Mouse (Mus musculus) liver, adult (tissue): ENCODE data around the gene Smap1.

Experiments used
- GATA4 ChIP-seq: IDR thresholded peaks from 2 replicates; pipeline ENCODE4 v1.6.1; 2014; ENCODE audit warnings: mild to moderate bottlenecking, low read length; ENCODE audit not compliant: insufficient replicate concordance

The Smap1 gene

GRCm38 (mm10) chr1:23872194-23872593 lies 49.9 kb downstream of the Smap1 start:
- no peak for TF ChIP-seq GATA4

DNA sequence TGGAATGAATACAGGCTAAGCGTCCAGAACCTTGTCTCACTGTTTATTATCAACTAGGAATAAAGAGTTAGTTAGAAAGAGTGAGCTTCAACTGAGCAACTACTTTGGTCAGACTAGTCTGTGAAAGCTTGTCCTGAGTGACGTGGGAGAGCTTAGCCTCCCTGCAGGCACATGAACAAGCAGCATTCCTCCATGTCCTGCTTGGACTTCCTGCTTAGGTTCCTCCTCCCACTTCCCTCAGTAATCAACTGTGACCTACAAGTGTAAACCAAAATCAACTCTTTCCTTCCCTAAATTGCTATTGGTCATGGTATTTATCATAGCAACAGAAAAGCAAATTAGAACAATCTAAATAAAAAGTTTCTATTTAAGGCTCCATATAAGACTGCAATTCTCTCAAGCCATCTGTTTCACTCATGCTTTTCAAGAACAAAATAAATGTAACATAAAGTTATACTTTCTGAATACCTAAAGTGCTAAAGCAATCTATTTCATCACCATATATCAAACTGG lies 54.7 kb downstream of the Smap1 start:
- no peak for TF ChIP-seq GATA4

DNA sequence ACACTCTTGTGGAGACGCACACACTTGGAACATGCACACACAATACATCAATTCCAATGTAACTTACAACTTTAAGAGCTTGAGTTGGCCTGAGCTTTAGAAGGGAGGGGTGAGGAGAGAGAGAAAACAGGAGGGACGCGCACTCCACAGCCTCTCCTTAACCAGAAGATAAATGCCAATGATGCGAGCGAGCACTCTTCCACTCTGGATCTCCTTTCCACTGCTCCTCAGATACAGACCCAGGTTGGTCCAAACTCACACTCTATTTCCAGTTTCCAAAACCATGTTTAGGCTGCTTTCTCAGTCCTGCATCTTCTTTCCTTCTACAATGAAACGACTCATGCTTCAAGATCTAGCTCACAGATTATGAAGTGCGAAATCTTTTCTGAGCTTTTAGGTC lies 56.6 kb downstream of the Smap1 start:
- TF ChIP-seq GATA4: no peak

- TF ChIP-seq GATA4: no peak
Measured at GRCm38 (mm10) chr1:23860944-23861343, 61.2 kb downstream of the Smap1 start.

- TF ChIP-seq GATA4: no peak
Measured at GRCm38 (mm10) chr1:23855623-23856022, 66.5 kb downstream of the Smap1 start.

DNA sequence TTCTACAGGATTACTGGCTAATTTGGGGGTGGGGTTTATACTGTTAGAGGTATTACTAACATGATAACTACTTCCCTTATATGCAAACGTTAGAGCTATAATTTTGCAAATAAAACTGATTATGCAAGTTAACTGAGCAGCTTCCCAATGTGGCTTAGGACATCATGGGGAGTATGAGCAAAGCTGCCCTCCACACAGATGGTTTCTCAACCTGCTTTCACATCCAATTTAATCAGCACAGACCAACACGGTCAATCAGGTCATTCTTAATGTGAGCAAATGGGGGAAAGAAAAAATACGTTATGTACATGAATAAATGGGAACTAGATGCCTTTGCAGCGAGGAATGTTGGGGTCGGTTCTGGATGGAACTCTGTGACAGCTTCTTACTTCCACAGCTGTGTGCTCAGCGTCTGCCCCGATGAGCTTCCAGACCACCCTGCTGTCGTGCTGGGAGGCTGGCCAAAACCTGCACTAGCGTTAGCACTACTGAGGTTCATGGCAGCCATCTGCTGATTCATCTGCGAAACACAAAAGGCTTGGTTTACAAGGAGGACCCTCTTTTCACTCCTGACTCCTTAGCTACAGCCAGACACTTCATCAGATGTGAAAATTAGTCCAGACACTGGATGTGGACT lies 76.0 kb downstream of the Smap1 start:
- TF ChIP-seq GATA4: no peak

DNA sequence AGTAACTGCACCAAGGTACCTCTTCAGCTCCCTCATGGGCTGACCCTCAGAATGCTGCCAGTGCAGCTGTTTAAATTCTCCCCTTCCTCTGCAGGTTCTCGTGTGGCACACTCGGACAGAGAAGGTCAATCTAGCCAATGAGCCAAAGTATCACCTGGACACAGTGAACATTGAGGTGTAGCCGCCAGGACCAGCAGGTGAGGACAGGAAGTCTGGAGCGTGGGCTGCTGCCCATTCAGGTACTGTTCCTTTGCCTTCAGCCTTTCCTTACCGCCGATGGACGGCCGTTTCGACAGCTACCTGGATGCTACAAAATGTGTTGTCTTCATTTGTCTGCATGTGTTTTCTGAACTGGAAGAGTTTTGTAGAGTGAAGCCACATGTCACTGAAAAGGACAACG lies 77.1 kb downstream of the Smap1 start:
- TF ChIP-seq GATA4: no peak

DNA sequence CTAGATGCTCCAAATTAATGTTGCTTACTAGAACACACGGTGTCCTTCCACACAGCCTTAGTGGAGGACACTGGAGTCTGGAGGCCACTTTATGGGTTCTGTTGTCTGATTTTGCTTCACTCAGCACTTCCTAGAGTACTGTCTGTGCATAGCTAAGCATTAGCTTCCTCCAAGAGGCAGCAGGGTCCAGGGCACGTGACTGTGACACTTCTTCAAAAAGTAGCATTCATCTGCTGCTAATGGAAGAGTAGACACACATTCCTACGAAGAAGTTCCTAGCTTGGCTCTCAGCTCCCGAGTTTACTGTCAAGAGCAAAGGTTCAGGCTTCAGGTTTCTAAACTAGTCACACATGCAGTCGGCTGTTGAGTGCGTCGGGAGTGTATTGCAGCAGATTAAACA lies 78.3 kb downstream of the Smap1 start:
- TF ChIP-seq GATA4: no peak

DNA sequence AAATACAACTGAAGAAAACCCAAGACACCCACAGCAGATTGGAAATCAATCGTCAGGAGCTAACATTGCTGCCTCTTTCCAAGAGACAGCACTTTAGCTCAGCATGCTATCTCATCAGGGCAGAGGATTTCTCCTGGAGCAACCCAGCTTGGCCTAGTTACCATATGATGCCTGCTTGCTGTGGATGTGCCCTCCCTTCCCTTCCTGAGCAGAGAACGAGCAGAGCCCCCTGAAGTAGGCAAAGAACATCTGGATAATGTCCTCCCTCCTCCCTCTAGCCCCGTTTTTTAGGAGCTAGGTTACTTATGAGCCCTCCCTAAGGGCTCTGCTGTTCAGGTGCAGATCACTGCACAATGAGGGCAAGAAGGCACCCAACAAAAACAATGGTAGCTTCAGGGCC lies 79.5 kb downstream of the Smap1 start:
- no peak for TF ChIP-seq GATA4

GRCm38 (mm10) chr1:23840924-23841323 lies 81.2 kb downstream of the Smap1 start:
- TF ChIP-seq GATA4: no peak

DNA sequence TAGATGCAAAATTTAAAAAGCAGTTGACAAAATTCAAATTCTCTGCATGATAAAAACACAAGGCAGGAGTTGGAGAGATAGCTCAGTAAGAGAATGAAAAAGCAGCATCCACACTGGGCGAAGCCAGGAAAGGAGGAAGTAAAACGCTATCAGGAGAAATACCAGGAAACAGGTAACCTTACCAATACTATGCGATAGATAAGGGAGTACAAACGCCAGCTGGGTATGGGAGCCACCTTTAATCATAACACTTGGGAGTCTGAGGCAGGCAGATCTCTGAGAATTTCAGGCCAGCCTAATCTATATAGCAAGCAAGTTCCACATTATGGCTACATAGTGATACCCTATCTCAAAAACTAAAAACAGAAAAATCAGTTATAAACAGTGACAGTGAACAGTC lies 85.5 kb downstream of the Smap1 start:
- TF ChIP-seq GATA4: no peak

DNA sequence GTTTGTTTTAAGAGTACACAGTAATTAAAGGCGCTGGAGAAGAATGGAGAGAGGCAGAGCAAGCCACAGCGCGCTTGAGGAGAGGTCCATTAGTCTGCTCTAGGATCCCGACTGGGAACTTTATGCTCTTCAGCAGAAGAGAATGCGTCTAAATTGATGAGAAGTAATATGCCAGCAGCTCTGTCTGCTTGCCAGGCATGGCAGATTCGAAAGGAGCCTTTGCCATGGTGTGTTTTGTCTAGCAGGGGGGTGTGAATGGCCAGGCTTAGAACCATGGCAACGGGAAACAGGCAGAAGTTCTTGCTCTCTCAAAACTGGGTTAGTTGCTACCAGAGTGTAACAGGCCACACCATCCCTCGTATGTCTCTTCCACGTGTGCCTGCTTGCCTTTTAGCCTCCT lies 87.3 kb downstream of the Smap1 start:
- TF ChIP-seq GATA4: no peak

- no peak for TF ChIP-seq GATA4
Measured at GRCm38 (mm10) chr1:23834246-23834645, 87.9 kb downstream of the Smap1 start.

GRCm38 (mm10) chr1:23826887-23827758 lies 95.0 kb downstream of the Smap1 start:
- TF ChIP-seq GATA4: no peak

GRCm38 (mm10) chr1:23821615-23822014 lies 100.5 kb downstream of the Smap1 start:
- no peak for TF ChIP-seq GATA4

- no peak for TF ChIP-seq GATA4
Measured at GRCm38 (mm10) chr1:23798306-23798705, 123.8 kb downstream of the Smap1 start.
